ENCODE assay signal across 8 mouse cellular contexts in the genomic region with DNA sequence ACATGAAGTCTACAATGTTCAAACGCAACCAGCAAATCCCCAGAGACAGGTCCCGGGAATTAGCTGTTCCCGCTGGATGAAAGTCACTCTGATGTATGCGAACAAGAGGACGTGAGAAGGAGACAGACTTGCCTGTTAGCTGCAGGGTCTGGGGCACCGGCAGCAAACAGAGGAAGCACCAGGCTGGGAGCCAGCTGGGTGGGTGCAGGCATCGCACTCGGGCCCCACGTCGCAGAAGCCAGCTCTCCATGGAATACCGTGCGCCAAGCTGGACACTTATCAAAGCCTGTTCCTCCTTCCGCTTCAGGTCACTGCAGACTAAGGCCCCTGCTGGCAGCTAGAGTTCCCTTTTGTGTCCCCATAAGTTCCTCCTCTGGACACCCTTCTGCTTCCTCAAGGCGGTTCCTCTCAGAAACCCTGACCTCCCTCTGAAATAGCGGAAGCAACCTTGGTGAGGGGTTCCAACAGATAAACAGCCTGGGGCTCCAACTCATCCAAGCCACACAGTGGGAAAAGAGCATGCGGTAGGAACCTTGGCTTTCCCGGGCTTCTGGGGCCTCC. TPM values are rescaled to one million over a fixed set of nuclear protein-coding genes. Genes with fewer than 3 reads are reported as not detected.
DNase-seq lines count a peak whose midpoint lies in the region; ATAC-seq lines count a peak whose summit lies in the region.

TSS of gene Nfam1 (minus strand) at position 326 of the 561 bp plus-strand sequence.

- peak within 1 kb of the TSS; percentile 16; the same call in 1 of the 2 replicates for H3K9ac ChIP-seq in heart, embryonic 13.5 days
- 0 out of 2 replicates have a peak within 1 kb of the TSS, but pooled peaks have one; percentile 12 for H3K9ac ChIP-seq in liver, embryonic 12.5 days
- peak within 1 kb of the TSS; percentile 48; the same call in 1 of the 2 replicates for H3K9ac ChIP-seq in neural tube, embryonic 13.5 days

- H3K4me2 ChIP-seq in heart, embryonic 13.5 days = peak within 1 kb of the TSS; percentile 52
- H3K4me2 ChIP-seq in liver, embryonic 12.5 days = peak within 1 kb of the TSS; percentile 40
- peak within 1 kb of the TSS; percentile 43 for H3K4me2 ChIP-seq in neural tube, embryonic 13.5 days

- H3K4me1 ChIP-seq in heart, embryonic 13.5 days = peaks cover 63% of the 10 kb centered on the region
- H3K4me1 ChIP-seq in liver, embryonic 12.5 days = peaks cover 40% of the 10 kb centered on the region
- peaks cover 63% of the 10 kb centered on the region for H3K4me1 ChIP-seq in neural tube, embryonic 13.5 days (replicated peaks)

- no peaks in the 10 kb centered on the region for H3K36me3 ChIP-seq in heart, embryonic 13.5 days
- H3K36me3 ChIP-seq in liver, embryonic 12.5 days = no peaks in the 10 kb centered on the region
- H3K36me3 ChIP-seq in neural tube, embryonic 13.5 days = no peaks in the 10 kb centered on the region

- H3K27me3 ChIP-seq in heart, embryonic 13.5 days (replicated peaks) = peaks cover 53% of the 10 kb centered on the region
- peaks cover 44% of the 10 kb centered on the region for H3K27me3 ChIP-seq in liver, embryonic 12.5 days (replicated peaks)
- H3K27me3 ChIP-seq in neural tube, embryonic 13.5 days = peaks cover 41% of the 10 kb centered on the region

- 32% methylated on average over 17 of the region's 17 CpGs for WGBS in heart, embryonic 13.5 days
- 10% methylated on average over 17 of the region's 17 CpGs for WGBS in liver, embryonic 12.5 days (ENCODE audit: insufficient replicate concordance)
- WGBS in neural tube, embryonic 13.5 days = 38% methylated on average over 17 of the region's 17 CpGs

- no peak for ATAC-seq in heart, embryonic 13.5 days (ENCODE audit: extremely low read depth, insufficient number of reproducible peaks, low FRiP score, low TSS enrichment)
- ATAC-seq in liver, embryonic 12.5 days = 0 out of 2 replicates have a peak, but pooled peaks have one; percentile 26
- ATAC-seq in neural tube, embryonic 13.5 days (ENCODE audit: low read depth) = no peak

- no peak within 1 kb of the TSS for H3K4me3 ChIP-seq in heart, embryonic 13.5 days
- peak within 1 kb of the TSS; percentile 23 for H3K4me3 ChIP-seq in liver, embryonic 12.5 days
- H3K4me3 ChIP-seq in neural tube, embryonic 13.5 days = no peak within 1 kb of the TSS

- no peaks in the 10 kb centered on the region for H3K9me3 ChIP-seq in heart, embryonic 13.5 days
- H3K9me3 ChIP-seq in liver, embryonic 12.5 days (replicated peaks) = no peaks in the 10 kb centered on the region
- H3K9me3 ChIP-seq in neural tube, embryonic 13.5 days = no peaks in the 10 kb centered on the region

- H3K27ac ChIP-seq in heart, embryonic 13.5 days (replicated peaks) = no peak within 1 kb of the TSS
- H3K27ac ChIP-seq in liver, embryonic 12.5 days = 0 out of 2 replicates have a peak within 1 kb of the TSS, but pooled peaks have one; percentile 14
- peak within 1 kb of the TSS; percentile 39 for H3K27ac ChIP-seq in neural tube, embryonic 13.5 days (replicated peaks)

- peak; percentile 36 for DNase-seq in embryo, embryonic 9.5 days (ENCODE audit: extremely low spot score)
- DNase-seq in embryo, embryonic 10 days (ENCODE audit: low spot score) = no peak
- peak; percentile 26 for DNase-seq in adrenal gland, postnatal 25 days
- no peak for DNase-seq in yolk sac, embryonic 10.5 days (ENCODE audit: low spot score)
- DNase-seq in right cerebral cortex, postnatal 4 days = no peak

RNA-seq across cellular contexts. Expression of gene Nfam1, which starts in this region (rescaled TPM):
- total RNA-seq in adrenal gland, postnatal 25 days (2021) = 1.2 and 1.5 TPM in 2 replicates
- polyA plus RNA-seq in heart, embryonic 13.5 days (2015; fragmentation: Nextera tagmentation; extraction: Ambion mirVana) = 2.0 and 2.1 TPM in 2 replicates
- polyA plus RNA-seq in liver, embryonic 12.5 days (2016; fragmentation: Nextera tagmentation; extraction: Ambion mirVana) = 6.2 and 6.4 TPM in 2 replicates
- 2.4 and 2.6 TPM in 2 replicates for polyA plus RNA-seq in neural tube, embryonic 13.5 days (2015; fragmentation: Nextera tagmentation; extraction: Ambion mirVana)

Comparison
In these comparisons a context has a peak if more than half of its experiments do, and no peak if none do; other contexts are left out.
1. DNase-seq: peak in embryo, embryonic 9.5 days (single experiment) and adrenal gland, postnatal 25 days (single experiment); none in embryo, embryonic 10 days (single experiment), yolk sac, embryonic 10.5 days (single experiment) and right cerebral cortex, postnatal 4 days (single experiment).
2. Peak in every context shown above with its lines, with median percentiles within 50 percentile points of each other: H3K4me2 ChIP-seq and H3K9ac ChIP-seq.